Mouse (Mus musculus) MEL (cell line): Measurements from ENCODE around the gene Mta1.

Experiments used
- EP300 ChIP-seq, 2 experiments: IDR thresholded peaks; 2 replicates each; pipeline ENCODE4 v1.6.1; 2011; ENCODE audit warnings: improper control_type of control experiment in 2 of 2, low read length in 2 of 2, low read depth in 1 of 2, mild to moderate bottlenecking in 1 of 2
- GATA1 ChIP-seq: IDR thresholded peaks from 2 replicates; pipeline ENCODE4 v1.6.1; 2011; ENCODE audit warnings: low read depth, low read length, improper control_type of control experiment
- HCFC1 ChIP-seq: IDR thresholded peaks from 2 replicates; pipeline ENCODE4 v1.6.1; 2012; ENCODE audit warnings: low read depth, mild to moderate bottlenecking, inconsistent platforms, low read length, improper control_type of control experiment, moderate library complexity
- KAT2A ChIP-seq: conservative IDR thresholded peaks from 2 replicates; pipeline ENCODE4 v1.6.1; 2012; ENCODE audit warnings: low read depth, low read length, improper control_type of control experiment, inconsistent platforms
- MYC ChIP-seq: IDR thresholded peaks from 2 replicates; pipeline ENCODE4 v1.6.1; 2011; ENCODE audit warnings: low read depth, mild to moderate bottlenecking, low read length, improper control_type of control experiment, moderate library complexity
- NRF1 ChIP-seq: IDR thresholded peaks from 2 replicates; pipeline ENCODE4 v1.6.1; 2014; ENCODE audit warnings: low read depth, mild to moderate bottlenecking, inconsistent platforms, low read length, improper control_type of control experiment, moderate library complexity; ENCODE audit not compliant: poor library complexity, insufficient read depth, severe bottlenecking
- POLR2A ChIP-seq, 2 experiments: IDR thresholded peaks; 2 replicates each; pipeline ENCODE4 v1.6.1; 2011 to 2012; ENCODE audit warnings: low read length in 2 of 2, mild to moderate bottlenecking in 2 of 2, control low read depth in 1 of 2, improper control_type of control experiment in 1 of 2, low read depth in 1 of 2, moderate library complexity in 1 of 2; ENCODE audit not compliant: control insufficient read depth in 1 of 2, insufficient read depth in 1 of 2, poor library complexity in 1 of 2
- POLR2AphosphoS2 ChIP-seq: IDR thresholded peaks from 2 replicates; pipeline ENCODE4 v1.6.1; 2011; ENCODE audit warnings: low read length, improper control_type of control experiment
- POLR2AphosphoS5 ChIP-seq: IDR thresholded peaks from 2 replicates; pipeline ENCODE4 v1.6.1; 2012; ENCODE audit warnings: low read depth, borderline replicate concordance, mild to moderate bottlenecking, inconsistent platforms, low read length, moderate library complexity, mixed read lengths
- RAD21 ChIP-seq: IDR thresholded peaks from 2 replicates; pipeline ENCODE4 v1.6.1; 2011; ENCODE audit warnings: mild to moderate bottlenecking, low read depth, low read length, improper control_type of control experiment
- TCF12 ChIP-seq: IDR thresholded peaks from 2 replicates; pipeline ENCODE4 v1.6.1; 2014; ENCODE audit warnings: low read depth, mild to moderate bottlenecking, inconsistent platforms, low read length, improper control_type of control experiment, moderate library complexity
- USF1 ChIP-seq: IDR thresholded peaks from 2 replicates; pipeline ENCODE4 v1.6.1; 2014; ENCODE audit warnings: low read depth, mild to moderate bottlenecking, inconsistent platforms, low read length, improper control_type of control experiment, moderate library complexity
- ZKSCAN1 ChIP-seq: IDR thresholded peaks from 2 replicates; pipeline ENCODE4 v1.6.1; 2012; ENCODE audit warnings: low read depth, mild to moderate bottlenecking, inconsistent platforms, low read length, improper control_type of control experiment, moderate library complexity

- TF ChIP-seq RAD21, result no peak
- TF ChIP-seq KAT2A, result no peak
- TF ChIP-seq USF1, result no peak
- TF ChIP-seq GATA1, result no peak
- no peak for TF ChIP-seq HCFC1
- no peak for TF ChIP-seq ZKSCAN1
- TF ChIP-seq POLR2A (IDR thresholded peaks at IDR 0.05; ENCODE audit: control insufficient read depth in 1 of 2, insufficient read depth in 1 of 2, low read depth in 1 of 2, low read length in 2 of 2, poor library complexity in 1 of 2), result no peak
- TF ChIP-seq POLR2AphosphoS2, result no peak
- TF ChIP-seq POLR2AphosphoS5, result no peak
- TF ChIP-seq EP300 (IDR thresholded peaks at IDR 0.05; ENCODE audit: low read depth in 1 of 2, low read length in 2 of 2), result no peak
- TF ChIP-seq TCF12, result no peak
- TF ChIP-seq MYC, result no peak
- no peak for TF ChIP-seq NRF1
Observed at GRCm38 (mm10) chr12:113142021-113142975, 44.2 kb downstream of the Mta1 start.
